Mouse (Mus musculus) lung, postnatal 10 days (tissue): ENCODE data around the gene Trir.
A peak's percentile ranks its signal among the peaks of the same experiment; 100 is the strongest.

Experiments
- DNase-seq: peaks from one replicate; pipeline ENCODE4 v3.0.0; 2021

Trir gene

GRCm38 (mm10) chr8:85037366-85037680 is 10.7 kb downstream of the Trir start:
- no peak for DNase-seq

- DNase-seq = peak; percentile 57
These were observed 11.3 kb downstream of the Trir start for GRCm38 (mm10) chr8:85037681-85038531.

GRCm38 (mm10) chr8:85043619-85044018 is 17.0 kb downstream of the Trir start:
- no peak for DNase-seq

GRCm38 (mm10) chr8:85057367-85057766 is 30.7 kb downstream of the Trir start:
- no peak for DNase-seq

GRCm38 (mm10) chr8:85059879-85060616 is 33.4 kb downstream of the Trir start, which contains the start of gene Fbxw9:
Fbxw9 (plus strand) TSS chr8:85060055.
- DNase-seq = peak; percentile 94

GRCm38 (mm10) chr8:85062603-85063002 is 36.0 kb downstream of the Trir start:
- DNase-seq = no peak

- no peak for DNase-seq
These were observed 38.6 kb downstream of the Trir start for GRCm38 (mm10) chr8:85065213-85065612.

- no peak for DNase-seq
These were observed 40.5 kb downstream of the Trir start for GRCm38 (mm10) chr8:85067155-85067554.

GRCm38 (mm10) chr8:85067982-85068381 is 41.4 kb downstream of the Trir start, which contains the start of gene Gm5741:
Gm5741 (minus strand) TSS chr8:85067982.
- no peak for DNase-seq

- DNase-seq = no peak
These were observed 44.4 kb downstream of the Trir start for GRCm38 (mm10) chr8:85071041-85071440.

GRCm38 (mm10) chr8:85071514-85072281 is 45.1 kb downstream of the Trir start, which contains the start of gene Dhps:
Dhps (plus strand) TSS chr8:85071757.
- peak; percentile 96 for DNase-seq

- DNase-seq = no peak
These were observed 45.8 kb downstream of the Trir start for GRCm38 (mm10) chr8:85072364-85072929.

GRCm38 (mm10) chr8:85073041-85073612 is 46.5 kb downstream of the Trir start:
- DNase-seq = no peak

- DNase-seq = no peak
These were observed 47.5 kb downstream of the Trir start for GRCm38 (mm10) chr8:85074167-85074566.

- DNase-seq = no peak
These were observed 48.0 kb downstream of the Trir start for GRCm38 (mm10) chr8:85074617-85075016.

- DNase-seq = peak; percentile 71
These were observed 49.4 kb downstream of the Trir start for GRCm38 (mm10) chr8:85076001-85076400.

GRCm38 (mm10) chr8:85076993-85077392 is 50.4 kb downstream of the Trir start:
- peak; percentile 90 for DNase-seq
